Mouse (Mus musculus) olfactory bulb, adult 2 months (tissue): ENCODE results near the gene Gm9821.

ENCODE experiments used
- CTCF ChIP-seq: fragments of 200-500 bp; IDR thresholded peaks from 2 replicates; pipeline ENCODE4 v1.5.1; 2012; ENCODE audit warnings: low read depth, mild to moderate bottlenecking, low read length, moderate library complexity; ENCODE audit not compliant: insufficient read depth
- POLR2A ChIP-seq: fragments of 200-500 bp; IDR thresholded peaks from 2 replicates; pipeline ENCODE4 v1.6.1; 2012; ENCODE audit warnings: mild to moderate bottlenecking, low read depth, low read length, moderate library complexity; ENCODE audit not compliant: insufficient read depth

DNA sequence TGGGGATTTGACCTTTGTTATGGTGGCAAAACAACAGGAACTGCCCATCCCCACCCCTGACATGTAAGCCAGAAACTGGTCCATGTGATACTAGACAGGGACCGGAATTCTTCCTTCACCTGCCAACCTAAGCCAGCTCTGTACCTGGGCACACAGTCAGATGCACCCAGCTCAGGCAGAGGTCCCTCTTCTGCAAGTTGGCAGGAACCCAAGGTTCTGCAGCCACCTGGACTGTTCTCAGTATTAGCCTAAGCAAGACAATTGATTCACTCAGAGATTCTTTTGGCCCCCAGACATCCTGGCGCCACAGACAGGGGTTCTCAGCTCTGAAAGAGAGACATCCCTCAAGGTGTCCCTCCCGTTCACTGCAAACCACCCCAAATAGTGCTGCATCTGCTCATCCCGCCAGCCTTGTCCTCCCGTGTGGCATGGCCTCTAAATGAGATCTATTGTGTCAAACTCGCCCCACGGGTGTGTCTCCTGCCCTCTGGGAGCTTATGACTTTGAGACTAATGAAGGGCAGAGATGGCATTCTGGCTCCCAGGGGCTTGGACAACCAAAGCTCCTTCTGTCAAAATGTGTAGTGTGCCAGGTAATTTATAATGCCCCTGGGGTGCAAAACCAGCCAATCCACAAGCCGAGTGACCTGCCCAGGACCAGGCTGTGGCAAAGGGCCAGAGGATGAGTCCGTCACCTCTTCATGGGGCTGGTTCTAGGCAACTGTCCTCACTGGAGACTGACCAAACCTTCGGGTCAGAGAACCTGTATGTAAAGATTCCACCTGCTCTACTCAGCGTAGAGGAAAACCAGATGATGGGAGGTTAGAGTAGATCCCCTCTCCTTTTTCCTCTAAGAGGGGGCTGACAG lies 14.3 kb downstream of the Gm9821 start:
- no peak for TF ChIP-seq CTCF
- no peak for TF ChIP-seq POLR2A
